Mouse (Mus musculus) cerebellum, postnatal 4 days (tissue): Measurements from ENCODE around the gene Amotl1.
"Not testable (repeated sequence)": the region's sequence is repeated elsewhere in the genome, so short reads cannot be mapped to it uniquely, and the experiment has no call there.

ENCODE experiments used
- DNase-seq, 2 experiments: peaks; one replicate each; pipeline ENCODE4 v3.0.0; 2022; ENCODE audit warnings: low spot score in 2 of 2, mixed read lengths in 1 of 2

The Amotl1 gene

GRCm38 (mm10) chr9:14603475-14603874 lies 41.4 kb downstream of the Amotl1 start:
- DNase-seq, result no peak

GRCm38 (mm10) chr9:14599799-14600198 lies 45.1 kb downstream of the Amotl1 start:
- DNase-seq, result no peak

- DNase-seq, result no peak
Observed at GRCm38 (mm10) chr9:14598157-14598556, 46.7 kb downstream of the Amotl1 start.

- no peak for DNase-seq
Observed at GRCm38 (mm10) chr9:14597429-14597828, 47.4 kb downstream of the Amotl1 start.

GRCm38 (mm10) chr9:14596858-14597257 lies 48.0 kb downstream of the Amotl1 start:
- DNase-seq, result no peak

GRCm38 (mm10) chr9:14596427-14596826 lies 48.4 kb downstream of the Amotl1 start:
- no peak for DNase-seq

GRCm38 (mm10) chr9:14595893-14596292 lies 49.0 kb downstream of the Amotl1 start:
- DNase-seq, result no peak

- DNase-seq, result no peak
Observed at GRCm38 (mm10) chr9:14593880-14594279, 51.0 kb downstream of the Amotl1 start.

- no peak for DNase-seq
Observed at GRCm38 (mm10) chr9:14590666-14591065, 54.2 kb downstream of the Amotl1 start.

- no peak for DNase-seq
Observed at GRCm38 (mm10) chr9:14588690-14589089, 56.2 kb downstream of the Amotl1 start.

- DNase-seq, result no peak
Observed at GRCm38 (mm10) chr9:14585702-14586101, 59.2 kb downstream of the Amotl1 start.

- no peak for DNase-seq
Observed at GRCm38 (mm10) chr9:14578960-14579359, 65.9 kb downstream of the Amotl1 start.

- DNase-seq, result not testable (repeated sequence)
Observed at GRCm38 (mm10) chr9:14576359-14576758, 68.5 kb downstream of the Amotl1 start.

- DNase-seq, result no peak
Observed at GRCm38 (mm10) chr9:14574760-14575399, 70.0 kb downstream of the Amotl1 start.

GRCm38 (mm10) chr9:14569175-14569975 lies 75.5 kb downstream of the Amotl1 start:
- no peak for DNase-seq

- DNase-seq, result no peak
Observed at GRCm38 (mm10) chr9:14568487-14568886, 76.4 kb downstream of the Amotl1 start.

- no peak for DNase-seq
Observed at GRCm38 (mm10) chr9:14564486-14564885, 80.4 kb downstream of the Amotl1 start.

GRCm38 (mm10) chr9:14563351-14563750 lies 81.5 kb downstream of the Amotl1 start:
- no peak for DNase-seq

GRCm38 (mm10) chr9:14560545-14560944 lies 84.3 kb downstream of the Amotl1 start:
- no peak for DNase-seq

GRCm38 (mm10) chr9:14559996-14560395 lies 84.9 kb downstream of the Amotl1 start:
- no peak for DNase-seq

GRCm38 (mm10) chr9:14559430-14559829 lies 85.4 kb downstream of the Amotl1 start:
- DNase-seq, result no peak

GRCm38 (mm10) chr9:14558332-14558731 lies 86.5 kb downstream of the Amotl1 start:
- DNase-seq, result no peak

GRCm38 (mm10) chr9:14548366-14548761 lies 96.5 kb downstream of the Amotl1 start:
- DNase-seq, result no peak
